Mouse (Mus musculus): ENCODE measurements around the gene Plet1. TPM values are rescaled to one million over a fixed set of nuclear protein-coding genes. Genes with fewer than 3 reads are reported as not detected.

The Plet1 gene
- total RNA-seq, 1 experiment from 2014 or later: 17.9 TPM

Other genes starting within 250 kb of the Plet1 start
- 71.3 and 115 TPM in 2 replicates for gene Rpl10-ps3, start 149.6 kb upstream of the Plet1 start, total RNA-seq (2017)
- 98.8 and 106 TPM in 2 replicates for gene Pts, start 34.2 kb downstream of the Plet1 start, total RNA-seq (2017)
- gene Il18, start 60.3 kb downstream of the Plet1 start, total RNA-seq (2017): 8.5 and 10.0 TPM in 2 replicates
- gene Bco2, start 60.7 kb downstream of the Plet1 start, total RNA-seq (2017): 0.86 and 2.2 TPM in 2 replicates
- gene Tex12, start 66.8 kb downstream of the Plet1 start, total RNA-seq (2017): not detected in 2 replicates
- gene Sdhd, start 109.3 kb downstream of the Plet1 start, total RNA-seq (2017): 76.4 and 77.9 TPM in 2 replicates
- gene Timm8b, start 109.4 kb downstream of the Plet1 start, total RNA-seq (2017): 68.5 and 70.9 TPM in 2 replicates
- gene Pih1d2, start 122.8 kb downstream of the Plet1 start, total RNA-seq (2017): 0.74 and 2.3 TPM in 2 replicates
- 28.4 and 29.7 TPM in 2 replicates for gene Nkapd1, start 122.9 kb downstream of the Plet1 start, total RNA-seq (2017)
- gene Dlat, start 165.3 kb downstream of the Plet1 start, total RNA-seq (2017): 16.3 and 16.4 TPM in 2 replicates
- gene Dixdc1, start 245.0 kb downstream of the Plet1 start, total RNA-seq (2017): 0.12 TPM in 1 of 2 replicates, not detected in the other